Mouse (Mus musculus): ENCODE measurements around the gene Zfp316. TPM values are rescaled to one million over a fixed set of nuclear protein-coding genes. Genes with fewer than 3 reads are reported as not detected.

Zfp316 gene
- total and polyA plus RNA-seq, 3 experiments: 3.6 to 5.4 (median 4.5) TPM

DNA sequence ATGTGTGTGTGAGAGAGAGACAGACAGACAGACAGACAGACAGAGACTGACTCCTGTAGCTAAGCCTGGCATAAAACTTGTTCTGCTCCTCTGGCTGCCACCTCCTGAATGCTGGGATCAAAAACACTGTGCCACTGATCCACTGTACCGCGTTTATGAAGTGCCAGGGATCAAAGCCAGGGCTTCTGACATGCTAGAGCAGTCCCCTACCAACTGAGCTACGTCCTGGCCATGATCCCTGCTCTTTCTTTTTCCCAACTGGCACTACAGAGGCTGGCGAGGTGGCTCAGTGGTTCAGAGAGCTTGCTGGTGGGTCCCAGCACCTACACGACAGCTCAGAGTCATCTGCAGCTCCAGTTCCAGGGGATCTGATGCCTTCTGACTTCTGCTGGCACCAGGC is 5.9 kb upstream of the Zfp316 start:
- Histone ChIP-seq H3K9ac (ENCODE audit: low read depth, low read length) (no peak overlapping the region), H3K27me3 (ENCODE audit: control insufficient read depth, insufficient read depth, low read length) (no peaks in the 10 kb centered on the region), H3K4me3 (no peak overlapping the region), H3K4me1 (ENCODE audit: control insufficient read depth, insufficient read depth, low read length) (peaks cover 2% of the 10 kb centered on the region), H3K27ac (no peak overlapping the region), H3K79me2 (replicated peaks; ENCODE audit: control insufficient read depth, insufficient read depth, low read length) (no peaks in the 10 kb centered on the region), H3K36me3 (ENCODE audit: control insufficient read depth, insufficient read depth, low read length) (no peaks in the 10 kb centered on the region)
- no peak for DNase-seq
- WGBS: 48% methylated on average over 5 of the region's 5 CpGs
- TF ChIP-seq CTCF (IDR thresholded peaks at IDR 0.05) (no peak), POLR2A (IDR thresholded peaks at IDR 0.05; ENCODE audit: insufficient read depth, low read depth, low read length) (no peak), EP300 (IDR thresholded peaks at IDR 0.05; ENCODE audit: insufficient read depth, low read depth, low read length) (no peak)
- intact Hi-C loops (cut with DNase I): no loop called here

DNA sequence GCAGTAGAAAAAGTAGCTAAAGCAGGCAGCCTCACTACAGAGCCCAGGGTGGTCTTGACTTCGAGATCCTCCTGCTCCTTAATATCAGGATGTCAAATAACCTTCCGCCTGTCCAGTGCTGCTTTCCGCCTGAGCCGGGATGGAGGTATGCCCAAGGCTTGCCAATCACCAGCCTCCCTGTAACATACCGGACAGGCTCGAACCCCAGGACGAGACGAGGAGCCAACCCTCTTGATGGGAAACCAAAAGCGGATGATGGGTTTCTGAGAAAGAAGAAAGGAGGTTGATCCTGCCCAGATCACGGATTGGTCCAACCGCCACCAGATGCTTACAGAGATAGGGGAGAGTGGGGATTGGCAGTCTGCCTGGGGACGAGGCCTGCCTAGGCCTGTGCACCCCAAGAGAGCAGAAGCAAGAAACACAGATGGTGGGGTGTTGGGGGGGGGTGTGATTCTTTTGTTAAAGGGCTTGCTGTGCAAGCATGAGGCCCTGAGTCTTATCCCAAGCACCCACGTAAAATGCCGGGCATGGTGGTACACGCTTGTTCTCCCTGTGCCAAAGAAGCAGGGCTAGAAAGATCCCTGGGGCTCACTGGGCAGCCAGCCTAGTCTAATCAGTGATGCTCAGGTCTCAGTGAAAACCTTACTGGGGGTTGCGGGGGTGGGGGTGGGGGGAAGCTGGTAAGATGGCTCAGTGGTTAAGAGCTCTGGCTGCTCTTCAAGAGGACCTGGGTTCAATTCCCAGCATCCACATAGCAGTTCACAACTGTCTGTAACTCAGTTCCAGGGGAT is 2.9 kb upstream of the Zfp316 start:
- Histone ChIP-seq H3K9ac (ENCODE audit: low read depth, low read length) (no peak overlapping the region), H3K4me3 (no peak overlapping the region), H3K27me3 (ENCODE audit: control insufficient read depth, insufficient read depth, low read length) (no peaks in the 10 kb centered on the region), H3K4me1 (ENCODE audit: control insufficient read depth, insufficient read depth, low read length) (peaks cover 4% of the 10 kb centered on the region), H3K27ac (no peak overlapping the region), H3K79me2 (replicated peaks; ENCODE audit: control insufficient read depth, insufficient read depth, low read length) (no peaks in the 10 kb centered on the region), H3K36me3 (ENCODE audit: control insufficient read depth, insufficient read depth, low read length) (no peaks in the 10 kb centered on the region)
- TF ChIP-seq EP300 (IDR thresholded peaks at IDR 0.05; ENCODE audit: insufficient read depth, low read depth, low read length): no peak
- no peak for TF ChIP-seq CTCF (IDR thresholded peaks at IDR 0.05)
- no peak for TF ChIP-seq POLR2A (IDR thresholded peaks at IDR 0.05; ENCODE audit: insufficient read depth, low read depth, low read length)
- intact Hi-C loops (cut with DNase I): loop anchor here (5.0 kb wide), 1 partner anchor 35 kb away; no protein-coding TSS in a partner anchor
- DNase-seq: no peak
- whole genome bisulfite sequencing: 89% methylated on average over 16 of the region's 16 CpGs

DNA sequence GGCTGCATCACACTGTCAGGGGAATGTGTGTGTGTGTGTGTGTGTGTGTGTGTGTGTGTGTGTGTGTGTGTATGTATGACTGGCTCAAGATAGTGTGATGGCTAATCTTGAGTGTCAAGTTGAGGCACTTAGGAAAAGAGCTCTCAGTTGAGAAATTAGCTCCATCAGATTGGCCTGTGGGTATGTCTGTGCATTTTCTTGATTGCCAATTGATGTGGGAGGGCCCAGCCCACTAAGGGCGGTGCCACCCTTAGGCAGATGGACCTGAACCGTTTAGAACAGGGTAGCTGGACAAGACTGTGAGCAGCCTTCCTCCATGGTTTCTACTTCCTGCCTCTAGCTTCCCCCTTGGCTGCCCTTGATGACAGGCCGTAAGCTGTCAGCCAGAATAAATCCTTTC is 2.3 kb upstream of the Zfp316 start:
- no peak for DNase-seq
- TF ChIP-seq EP300 (IDR thresholded peaks at IDR 0.05; ENCODE audit: insufficient read depth, low read depth, low read length): no peak
- TF ChIP-seq POLR2A (IDR thresholded peaks at IDR 0.05; ENCODE audit: insufficient read depth, low read depth, low read length): no peak
- TF ChIP-seq CTCF (IDR thresholded peaks at IDR 0.05): no peak

DNA sequence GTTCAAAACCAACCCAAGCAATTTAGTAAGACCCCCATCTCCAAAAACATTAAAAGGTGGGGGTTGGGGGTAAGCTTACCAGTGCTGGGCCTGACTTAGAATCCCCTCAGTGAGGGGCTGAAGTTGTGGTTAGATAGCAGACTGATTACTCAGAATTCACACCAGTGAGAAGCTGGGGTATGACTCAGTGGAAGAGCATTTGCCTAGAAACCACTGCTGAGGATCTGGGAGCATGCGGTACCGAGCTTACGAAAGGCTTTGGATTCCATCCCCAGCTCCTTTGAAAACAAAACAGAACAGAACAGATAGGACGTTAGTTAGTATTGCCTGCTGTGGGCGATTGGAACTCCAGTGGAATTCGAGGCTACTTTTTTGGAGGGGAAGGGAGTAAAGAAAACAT is 1.8 kb upstream of the Zfp316 start:
- 63% methylated on average over 6 of the region's 6 CpGs for WGBS
- H3K27me3 ChIP-seq (ENCODE audit: control insufficient read depth, insufficient read depth, low read length): no peaks in the 10 kb centered on the region
- no peak for DNase-seq
- intact Hi-C loops (cut with DNase I): loop anchor here (5.0 kb wide), 1 partner anchor 36 kb away; no protein-coding TSS in a partner anchor
- no peaks in the 10 kb centered on the region for H3K36me3 ChIP-seq (ENCODE audit: control insufficient read depth, insufficient read depth, low read length)
- H3K9ac ChIP-seq (ENCODE audit: low read depth, low read length): no peak overlapping the region
- no peaks in the 10 kb centered on the region for H3K79me2 ChIP-seq (replicated peaks; ENCODE audit: control insufficient read depth, insufficient read depth, low read length)
- TF ChIP-seq EP300 (IDR thresholded peaks at IDR 0.05; ENCODE audit: insufficient read depth, low read depth, low read length) (no peak), CTCF (IDR thresholded peaks at IDR 0.05) (no peak)
- H3K4me1 ChIP-seq (ENCODE audit: control insufficient read depth, insufficient read depth, low read length): peaks cover 4% of the 10 kb centered on the region
- H3K27ac ChIP-seq: no peak overlapping the region
- H3K4me3 ChIP-seq: no peak overlapping the region

More for the DNA sequence above, 2.3 kb upstream of the Zfp316 start:
- Histone ChIP-seq H3K27ac (no peak overlapping the region), H3K79me2 (replicated peaks; ENCODE audit: control insufficient read depth, insufficient read depth, low read length) (no peaks in the 10 kb centered on the region), H3K9ac (ENCODE audit: low read depth, low read length) (no peak overlapping the region), H3K27me3 (ENCODE audit: control insufficient read depth, insufficient read depth, low read length) (no peaks in the 10 kb centered on the region), H3K4me1 (ENCODE audit: control insufficient read depth, insufficient read depth, low read length) (peaks cover 4% of the 10 kb centered on the region), H3K36me3 (ENCODE audit: control insufficient read depth, insufficient read depth, low read length) (no peaks in the 10 kb centered on the region), H3K4me3 (no peak overlapping the region)
- intact Hi-C loops (cut with DNase I): loop anchor here (5.0 kb wide), 1 partner anchor 35 kb away; no protein-coding TSS in a partner anchor
- 58% methylated on average over 3 of the region's 3 CpGs for WGBS

DNA sequence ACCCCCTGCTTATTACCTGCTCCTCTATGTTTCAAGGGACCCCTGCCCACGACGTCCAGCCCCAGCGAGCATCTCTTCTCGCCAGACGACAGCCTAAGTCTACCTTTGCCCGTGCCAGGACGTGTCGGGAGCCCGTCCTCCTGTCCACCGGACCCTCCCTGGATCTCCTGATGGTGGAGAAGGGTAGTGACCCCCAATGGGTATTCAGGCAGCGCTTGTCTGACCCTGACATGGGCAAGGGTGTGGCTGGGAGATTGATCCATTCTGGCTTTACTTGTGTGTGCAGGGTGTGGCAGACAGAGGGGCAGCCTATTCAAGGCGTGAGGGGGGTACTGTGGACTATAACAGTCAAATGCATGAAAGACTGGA is 313 bp upstream of the Zfp316 start:
- peak overlapping the region; percentile 62 for H3K4me3 ChIP-seq
- no peaks in the 10 kb centered on the region for H3K27me3 ChIP-seq (ENCODE audit: control insufficient read depth, insufficient read depth, low read length)
- WGBS: 6% methylated on average over 12 of the region's 12 CpGs
- H3K79me2 ChIP-seq (replicated peaks; ENCODE audit: control insufficient read depth, insufficient read depth, low read length): no peaks in the 10 kb centered on the region
- peak overlapping the region; percentile 64 for H3K27ac ChIP-seq
- no peaks in the 10 kb centered on the region for H3K36me3 ChIP-seq (ENCODE audit: control insufficient read depth, insufficient read depth, low read length)
- TF ChIP-seq EP300 (IDR thresholded peaks at IDR 0.05; ENCODE audit: insufficient read depth, low read depth, low read length) (no peak), POLR2A (IDR thresholded peaks at IDR 0.05; ENCODE audit: insufficient read depth, low read depth, low read length) (no peak), CTCF (IDR thresholded peaks at IDR 0.05) (no peak)
- intact Hi-C loops (cut with DNase I): loop anchor here (5.0 kb wide), 1 partner anchor 37 kb away; no protein-coding TSS in a partner anchor
- peaks cover 4% of the 10 kb centered on the region for H3K4me1 ChIP-seq (ENCODE audit: control insufficient read depth, insufficient read depth, low read length)
- H3K9ac ChIP-seq (ENCODE audit: low read depth, low read length): peak overlapping the region; percentile 80
- no peak for DNase-seq

DNA sequence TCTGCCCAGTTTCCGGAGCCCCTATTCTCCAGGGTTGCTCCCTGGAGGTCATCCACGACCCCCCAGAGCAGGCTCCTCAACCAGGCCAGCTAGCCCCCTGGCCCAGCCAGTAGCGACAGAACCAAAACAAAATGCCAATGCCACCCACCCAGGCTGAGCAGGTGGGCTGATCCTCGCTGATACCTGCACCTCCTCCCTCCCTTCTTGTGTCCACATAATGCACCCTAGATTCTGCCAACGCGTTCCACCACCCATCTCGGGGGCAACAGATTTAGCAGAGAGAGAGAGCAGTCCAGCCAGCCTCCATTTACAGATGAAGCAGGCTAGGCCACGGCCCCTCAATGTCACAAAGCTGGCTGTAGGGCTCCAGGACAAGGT is 848 bp downstream of the Zfp316 start:
- H3K4me1 ChIP-seq (ENCODE audit: control insufficient read depth, insufficient read depth, low read length): peaks cover 4% of the 10 kb centered on the region
- TF ChIP-seq EP300 (IDR thresholded peaks at IDR 0.05; ENCODE audit: insufficient read depth, low read depth, low read length) (no peak), POLR2A (IDR thresholded peaks at IDR 0.05; ENCODE audit: insufficient read depth, low read depth, low read length) (no peak), CTCF (IDR thresholded peaks at IDR 0.05) (no peak)
- H3K79me2 ChIP-seq (replicated peaks; ENCODE audit: control insufficient read depth, insufficient read depth, low read length): no peaks in the 10 kb centered on the region
- no peak overlapping the region; the same call in 1 of the 2 replicates for H3K27ac ChIP-seq
- H3K27me3 ChIP-seq (ENCODE audit: control insufficient read depth, insufficient read depth, low read length): no peaks in the 10 kb centered on the region
- H3K4me3 ChIP-seq: peak overlapping the region; percentile 62
- peak in 1 of 2 experiments; percentile 28 for DNase-seq
- no peaks in the 10 kb centered on the region for H3K36me3 ChIP-seq (ENCODE audit: control insufficient read depth, insufficient read depth, low read length)
- WGBS: 31% methylated on average over 8 of the region's 8 CpGs
- H3K9ac ChIP-seq (ENCODE audit: low read depth, low read length): peak overlapping the region; percentile 76
- intact Hi-C loops (cut with DNase I): loop anchor here (2.0 kb wide), 1 partner anchor 32 kb away; no protein-coding TSS in a partner anchor
